Mouse (Mus musculus) C2C12 (cell line): ENCODE results near the gene Cdc7.

Experiments used
- CTCF ChIP-seq: IDR thresholded peaks from one replicate; pipeline ENCODE4 v1.5.1; 2011; ENCODE audit not compliant: control insufficient read depth, insufficient read depth, insufficient read length
- FOSL1 ChIP-seq: IDR thresholded peaks from one replicate; pipeline ENCODE4 v1.8.0; 2011; ENCODE audit warnings: mild to moderate bottlenecking, low read length; ENCODE audit not compliant: poor library complexity, insufficient read depth, severe bottlenecking
- MYOD1 ChIP-seq: IDR thresholded peaks from one replicate; pipeline ENCODE4 v1.6.1; 2011; ENCODE audit warnings: low read depth; ENCODE audit not compliant: control insufficient read depth, insufficient read length
- MYOG ChIP-seq: IDR thresholded peaks from one replicate; pipeline ENCODE4 v1.6.1; 2011; ENCODE audit not compliant: control insufficient read depth, insufficient read length; ENCODE audit errors: extremely low read depth
- USF1 ChIP-seq: IDR thresholded peaks from one replicate; pipeline ENCODE4 v1.6.1; 2011; ENCODE audit warnings: low read depth, mild to moderate bottlenecking, control low read depth, moderate library complexity

DNA sequence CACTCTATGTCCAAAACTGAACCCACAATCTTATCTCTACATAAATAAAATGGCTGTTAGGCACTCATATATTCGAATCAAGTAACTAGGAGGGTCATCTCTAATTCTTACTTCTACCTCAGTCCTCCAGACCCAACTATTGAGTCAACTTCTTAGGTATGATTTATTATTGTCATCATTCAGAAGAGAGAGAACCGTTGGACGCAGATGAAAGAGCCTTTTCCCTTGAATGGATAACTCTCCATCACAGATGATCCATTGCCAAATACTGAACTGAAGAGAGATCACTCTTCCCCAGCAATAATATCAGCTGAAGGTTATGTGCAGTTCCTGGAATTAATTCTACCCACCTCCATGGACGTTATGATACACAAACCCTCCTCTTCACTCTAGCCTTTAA lies 17.8 kb upstream of the Cdc7 start:
- TF ChIP-seq CTCF (no peak), MYOD1 (no peak), FOSL1 (no peak), USF1 (no peak), MYOG (no peak)
